In genomic region chr4:119138171-119138570, GRCm38 (mm10) we compare ENCODE assay signal across 1 mouse cellular context.
TF ChIP-seq lines count a peak whose summit lies in the region.

No protein-coding gene starts in this region.

TF ChIP-seq in ES-E14, 5 proteins besides CTCF, POLR2A, EP300 and RAD21 (continued from another document):
- TF ChIP-seq HCFC1 (IDR thresholded peaks at IDR 0.05; ENCODE audit: borderline replicate concordance, insufficient read depth, low read length): no peak
- TF ChIP-seq CHD2 (IDR thresholded peaks at IDR 0.05; ENCODE audit: low read depth, low read length): no peak
- no peak for TF ChIP-seq ZNF384 (IDR thresholded peaks at IDR 0.05; ENCODE audit: low read depth, low read length)
- no peak for TF ChIP-seq ZC3H11A (IDR thresholded peaks at IDR 0.05; ENCODE audit: borderline replicate concordance, low read depth, low read length)
